Mouse (Mus musculus): ENCODE measurements at regions not wholly inside any gene's neighbourhood (a gene's known extent, or its start where the extent isn't known, plus 50 kb on each side); places are given as distances from the start of the nearest gene placed in this dataset.

- no peak for TF ChIP-seq CTCF (IDR thresholded peaks at IDR 0.05; ENCODE audit: borderline replicate concordance, insufficient read depth, low read length)
- no peak for TF ChIP-seq POLR2A (IDR thresholded peaks at IDR 0.05; ENCODE audit: low read depth, low read length)
These were observed 312.6 kb downstream of the Qdpr start for GRCm38 (mm10) chr5:45137198-45137973.

Measured in embryonic fibroblast, embryonic 13.5 days (primary cell).